Mouse (Mus musculus): ENCODE results near the gene Sema4a. TPM values are rescaled to one million over a fixed set of nuclear protein-coding genes. Genes with fewer than 3 reads are reported as not detected.

Sema4a gene
- polyA plus RNA-seq, 1 experiment from 2014 or later, result 4.3 TPM

GRCm38 (mm10) chr3:88500087-88500486 lies 39.1 kb upstream of the Sema4a start:
- DNase-seq (ENCODE audit: low spot score), result no peak
- Histone ChIP-seq H3K9me3 (no peaks in the 10 kb centered on the region), H3K36me3 (no peaks in the 10 kb centered on the region; the same call in 1 of the 2 replicates), H3K4me3 (no peak overlapping the region), H3K27ac (peak overlapping the region; percentile 49), H3K4me1 (peaks cover 59% of the 10 kb centered on the region), H3K27me3 (ENCODE audit: insufficient read depth, poor library complexity, severe bottlenecking) (peaks cover 13% of the 10 kb centered on the region)
- WGBS, result 71% methylated on average over 7 of the region's 7 CpGs

- DNase-seq (ENCODE audit: low spot score), result no peak
- Histone ChIP-seq H3K27me3 (ENCODE audit: insufficient read depth, poor library complexity, severe bottlenecking) (peaks cover 13% of the 10 kb centered on the region), H3K27ac (no peak overlapping the region), H3K36me3 (no peaks in the 10 kb centered on the region; the same call in 1 of the 2 replicates), H3K9me3 (no peaks in the 10 kb centered on the region), H3K4me3 (no peak overlapping the region), H3K4me1 (peaks cover 63% of the 10 kb centered on the region)
- 77% methylated on average over 4 of the region's 4 CpGs for WGBS
Observed at GRCm38 (mm10) chr3:88499580-88499979, 38.6 kb upstream of the Sema4a start.

- H3K4me3 ChIP-seq, result no peak overlapping the region
- H3K36me3 ChIP-seq, result no peaks in the 10 kb centered on the region; the same call in 1 of the 2 replicates
- H3K4me1 ChIP-seq, result peaks cover 61% of the 10 kb centered on the region
- H3K27me3 ChIP-seq (ENCODE audit: insufficient read depth, poor library complexity, severe bottlenecking), result 0 out of 2 replicates have a peak, but pooled peaks cover under 1% of the 10 kb centered on the region
- WGBS, result 79% methylated on average over 10 of the region's 10 CpGs
- peak overlapping the region; percentile 91 for H3K27ac ChIP-seq
- no peaks in the 10 kb centered on the region for H3K9me3 ChIP-seq
- no peak for DNase-seq (ENCODE audit: low spot score)
Observed at GRCm38 (mm10) chr3:88495741-88496415, 34.9 kb upstream of the Sema4a start.

DNA sequence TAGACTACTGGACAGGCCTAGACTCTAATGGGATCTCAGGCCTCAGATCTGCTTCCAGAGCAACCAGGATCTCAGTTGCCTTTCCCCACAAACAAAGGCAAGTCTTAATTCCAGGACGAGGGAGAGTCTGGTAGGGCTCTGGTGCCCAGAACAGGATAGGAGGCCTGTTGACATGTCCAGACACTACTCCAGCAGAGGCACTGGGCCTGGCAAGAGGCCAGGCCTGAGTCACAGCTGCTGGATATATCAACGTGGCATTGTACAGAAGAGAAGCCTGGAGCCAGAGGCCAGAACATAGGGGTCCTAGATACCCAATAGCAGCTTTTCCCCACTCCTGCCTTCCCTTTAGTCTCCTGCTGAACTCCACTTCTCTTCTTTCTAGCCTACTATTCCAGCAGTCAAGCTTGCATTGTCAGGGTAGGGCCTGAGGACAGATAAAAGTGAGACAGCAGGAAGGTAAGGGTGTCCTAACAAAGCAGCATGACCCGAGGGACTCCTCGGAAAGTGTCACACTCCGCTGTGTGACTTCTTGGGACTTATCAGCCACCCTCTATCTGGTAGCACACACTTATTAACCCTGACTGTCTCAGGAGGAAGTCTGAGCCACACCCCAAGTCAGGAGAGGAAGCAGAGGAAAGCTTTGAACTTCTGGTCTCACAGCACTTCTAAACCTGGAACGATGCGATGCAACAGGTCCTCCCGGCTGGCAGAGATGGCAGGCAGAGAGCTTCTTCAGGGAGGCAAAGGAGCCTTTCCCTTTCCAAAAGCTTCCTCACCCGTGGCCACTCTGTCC lies 34.0 kb upstream of the Sema4a start:
- H3K4me3 ChIP-seq, result no peak overlapping the region
- H3K36me3 ChIP-seq, result no peaks in the 10 kb centered on the region; the same call in 1 of the 2 replicates
- peak; percentile 90 for DNase-seq (ENCODE audit: low spot score)
- H3K27me3 ChIP-seq (ENCODE audit: insufficient read depth, poor library complexity, severe bottlenecking), result no peaks in the 10 kb centered on the region
- WGBS, result 36% methylated on average over 9 of the region's 9 CpGs
- H3K9me3 ChIP-seq, result no peaks in the 10 kb centered on the region
- H3K4me1 ChIP-seq, result peaks cover 61% of the 10 kb centered on the region
- peak overlapping the region; percentile 91 for H3K27ac ChIP-seq

DNA sequence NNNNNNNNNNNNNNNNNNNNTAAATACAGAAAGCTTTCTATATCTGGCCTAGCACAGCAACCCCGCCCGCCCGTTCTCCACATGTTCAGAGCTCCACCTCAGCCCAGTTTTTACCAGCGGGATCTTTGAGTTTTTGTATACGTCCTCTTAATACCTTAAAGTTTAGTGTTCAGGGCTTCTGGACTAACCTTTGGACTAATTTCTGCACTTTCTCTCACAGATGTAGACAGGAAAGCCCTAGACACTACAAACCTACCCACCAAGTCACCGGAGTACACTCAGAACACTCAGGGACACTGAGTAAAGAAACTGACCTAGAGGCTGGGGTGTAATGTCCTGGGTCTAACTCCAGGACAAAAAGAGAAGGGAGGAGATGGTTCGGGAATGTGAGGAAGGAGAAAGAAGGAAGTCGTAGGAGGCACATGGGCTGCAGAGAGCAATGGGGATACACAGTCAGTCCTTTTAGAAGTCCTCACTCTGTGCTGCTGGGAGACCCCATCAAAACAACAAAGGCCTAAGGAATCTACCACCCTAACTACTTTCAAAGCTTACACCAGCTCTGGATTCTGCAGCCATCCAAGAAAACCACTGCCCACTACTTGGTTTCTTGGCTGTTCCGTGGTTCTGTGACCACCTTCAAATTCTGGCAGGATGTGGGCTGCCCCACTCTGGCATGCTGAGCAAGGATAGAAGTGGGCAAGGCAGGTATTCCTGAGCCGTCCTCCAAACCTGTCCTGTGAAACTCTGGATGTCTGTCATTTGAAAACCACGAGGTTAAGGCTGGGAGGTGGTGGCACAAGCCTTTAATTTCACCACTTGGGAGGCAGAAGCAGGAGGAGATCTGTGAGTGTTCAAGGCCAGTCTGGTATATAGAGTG lies 33.0 kb upstream of the Sema4a start:
- H3K4me3 ChIP-seq, result peak overlapping the region; percentile 56

GRCm38 (mm10) chr3:88487396-88487795 lies 26.4 kb upstream of the Sema4a start:
- Histone ChIP-seq H3K4me3 (no peak overlapping the region), H3K9me3 (no peaks in the 10 kb centered on the region), H3K36me3 (peaks cover 34% of the 10 kb centered on the region), H3K27me3 (ENCODE audit: insufficient read depth, poor library complexity, severe bottlenecking) (peaks cover 59% of the 10 kb centered on the region), H3K4me1 (peaks cover 45% of the 10 kb centered on the region), H3K27ac (no peak overlapping the region)
- no peak for DNase-seq (ENCODE audit: low spot score)
- WGBS, result 78% methylated on average over 1 of the region's 1 CpGs

More for the DNA sequence above, 33.0 kb upstream of the Sema4a start:
- Histone ChIP-seq H3K27me3 (ENCODE audit: insufficient read depth, poor library complexity, severe bottlenecking) (no peaks in the 10 kb centered on the region), H3K36me3 (no peaks in the 10 kb centered on the region; the same call in 1 of the 2 replicates), H3K4me1 (peaks cover 69% of the 10 kb centered on the region), H3K27ac (peak overlapping the region; percentile 91), H3K9me3 (no peaks in the 10 kb centered on the region)
- DNase-seq (ENCODE audit: low spot score), result no peak
- WGBS, result 72% methylated on average over 11 of the region's 11 CpGs

GRCm38 (mm10) chr3:88486887-88487286 lies 25.9 kb upstream of the Sema4a start:
- Histone ChIP-seq H3K27me3 (ENCODE audit: insufficient read depth, poor library complexity, severe bottlenecking) (peaks cover 64% of the 10 kb centered on the region), H3K4me3 (no peak overlapping the region)
- WGBS, result 74% methylated on average over 4 of the region's 4 CpGs

GRCm38 (mm10) chr3:88486043-88486442 lies 25.1 kb upstream of the Sema4a start:
- Histone ChIP-seq H3K4me3 (no peak overlapping the region), H3K27me3 (ENCODE audit: insufficient read depth, poor library complexity, severe bottlenecking) (peaks cover 70% of the 10 kb centered on the region), H3K4me1 (peaks cover 41% of the 10 kb centered on the region), H3K36me3 (peaks cover 40% of the 10 kb centered on the region), H3K9me3 (no peaks in the 10 kb centered on the region), H3K27ac (0 out of 2 replicates have a peak overlapping the region, but pooled peaks have one; percentile 14)
- 68% methylated on average over 5 of the region's 5 CpGs for WGBS
- DNase-seq (ENCODE audit: low spot score), result no peak

More at GRCm38 (mm10) chr3:88486887-88487286, 25.9 kb upstream of the Sema4a start:
- H3K9me3 ChIP-seq, result no peaks in the 10 kb centered on the region
- peaks cover 43% of the 10 kb centered on the region for H3K4me1 ChIP-seq
- peaks cover 39% of the 10 kb centered on the region for H3K36me3 ChIP-seq
- no peak for DNase-seq (ENCODE audit: low spot score)
- H3K27ac ChIP-seq, result no peak overlapping the region

DNA sequence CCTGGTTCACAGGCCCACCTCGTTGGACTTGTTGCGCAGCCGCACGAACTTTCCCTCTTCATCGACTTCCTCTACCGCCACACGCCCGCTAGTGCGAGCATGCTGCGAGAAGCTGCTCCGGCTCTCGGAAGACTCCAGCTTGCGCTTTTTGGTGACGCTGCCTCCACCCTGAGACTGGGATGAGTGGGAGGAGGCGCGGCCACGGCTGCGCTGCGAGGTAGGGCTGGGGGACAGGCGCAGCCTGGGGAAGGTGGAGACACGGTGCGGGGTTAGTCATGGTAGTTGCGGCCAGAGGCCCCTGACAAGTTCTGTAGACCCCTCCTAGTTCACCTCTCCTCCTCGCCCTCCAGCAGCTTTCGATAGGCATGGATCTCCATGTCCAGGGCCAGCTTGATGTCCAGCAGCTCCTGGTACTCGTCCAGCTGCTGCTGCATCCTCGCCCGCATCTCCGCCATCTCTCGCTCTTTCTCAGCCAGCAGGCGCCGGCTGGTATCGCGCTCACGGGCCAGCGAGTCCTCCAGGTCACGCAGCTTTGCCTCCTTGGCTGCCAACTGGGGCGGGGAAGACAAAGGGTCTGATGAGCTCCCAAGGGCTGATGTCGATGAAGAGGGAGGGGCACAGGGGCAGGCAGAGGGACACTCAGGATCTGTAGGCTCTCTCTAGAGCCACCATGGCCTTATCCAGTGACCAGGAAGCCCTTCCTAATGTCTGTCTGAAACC lies 23.8 kb upstream of the Sema4a start:
- H3K4me1 ChIP-seq, result peaks cover 28% of the 10 kb centered on the region
- H3K4me3 ChIP-seq, result peak overlapping the region; percentile 51
- H3K36me3 ChIP-seq, result peaks cover 40% of the 10 kb centered on the region
- DNase-seq (ENCODE audit: low spot score), result no peak
- WGBS, result 15% methylated on average over 39 of the region's 39 CpGs
- no peaks in the 10 kb centered on the region for H3K9me3 ChIP-seq
- H3K27me3 ChIP-seq (ENCODE audit: insufficient read depth, poor library complexity, severe bottlenecking), result peaks cover 75% of the 10 kb centered on the region
- peak overlapping the region; percentile 63 for H3K27ac ChIP-seq

DNA sequence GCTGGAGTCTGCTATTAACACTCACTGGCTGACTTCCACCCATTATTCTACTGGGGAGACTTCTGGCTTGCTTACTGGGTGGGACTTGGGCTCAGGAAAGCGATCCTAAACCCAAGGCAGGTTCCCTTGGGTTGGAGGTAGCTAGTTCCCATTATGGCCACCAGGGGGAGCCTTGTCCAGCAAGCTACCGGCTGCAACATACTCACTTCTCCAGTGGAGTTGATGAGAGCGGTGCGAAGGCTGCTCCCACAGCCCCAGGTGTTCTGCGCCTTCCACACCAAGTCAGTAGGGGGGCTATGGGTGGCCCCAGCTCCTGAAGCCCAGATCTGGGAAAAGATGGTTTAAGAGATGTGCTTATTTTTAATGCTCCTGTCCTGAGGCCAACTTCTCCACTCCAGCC lies 22.6 kb upstream of the Sema4a start:
- Histone ChIP-seq H3K36me3 (peaks cover 40% of the 10 kb centered on the region), H3K4me3 (no peak overlapping the region), H3K9me3 (no peaks in the 10 kb centered on the region), H3K27me3 (ENCODE audit: insufficient read depth, poor library complexity, severe bottlenecking) (peaks cover 75% of the 10 kb centered on the region), H3K4me1 (peaks cover 18% of the 10 kb centered on the region), H3K27ac (peak overlapping the region; percentile 16; the same call in 1 of the 2 replicates)
- 5% methylated on average over 5 of the region's 5 CpGs for WGBS
- no peak for DNase-seq (ENCODE audit: low spot score)

- no peak overlapping the region for H3K4me3 ChIP-seq
- H3K27me3 ChIP-seq (ENCODE audit: insufficient read depth, poor library complexity, severe bottlenecking), result peaks cover 74% of the 10 kb centered on the region
- H3K27ac ChIP-seq, result 0 out of 2 replicates have a peak overlapping the region, but pooled peaks have one; percentile 16
- H3K4me1 ChIP-seq, result peaks cover 14% of the 10 kb centered on the region
- H3K36me3 ChIP-seq, result peaks cover 39% of the 10 kb centered on the region
- DNase-seq (ENCODE audit: low spot score), result no peak
- WGBS, result 53% methylated on average over 8 of the region's 8 CpGs
- H3K9me3 ChIP-seq, result no peaks in the 10 kb centered on the region
Observed at GRCm38 (mm10) chr3:88483141-88483540, 22.2 kb upstream of the Sema4a start.

DNA sequence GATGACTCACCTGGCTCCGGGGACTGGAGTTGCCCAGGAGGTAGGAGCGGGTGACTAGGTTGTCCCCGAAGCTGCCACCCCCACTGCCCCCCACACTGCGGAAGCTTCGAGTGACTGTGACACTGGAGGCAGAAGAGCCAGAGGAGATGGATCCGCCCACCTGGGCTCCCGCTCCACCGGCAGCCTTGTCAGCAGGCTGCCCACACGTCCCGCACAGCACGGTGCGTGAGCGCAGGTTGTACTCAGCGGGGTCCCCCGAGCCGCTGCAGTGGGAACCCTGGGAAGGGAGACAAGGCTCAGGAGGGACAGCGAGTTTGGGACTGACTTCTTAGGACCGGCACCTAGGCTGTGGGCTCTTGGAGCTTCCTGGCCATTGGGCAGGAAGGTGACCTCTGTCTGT lies 21.4 kb upstream of the Sema4a start:
- H3K4me3 ChIP-seq, result no peak overlapping the region
- no peaks in the 10 kb centered on the region for H3K9me3 ChIP-seq
- H3K27me3 ChIP-seq (ENCODE audit: insufficient read depth, poor library complexity, severe bottlenecking), result peaks cover 66% of the 10 kb centered on the region
- H3K36me3 ChIP-seq, result peaks cover 32% of the 10 kb centered on the region
- peaks cover 17% of the 10 kb centered on the region for H3K4me1 ChIP-seq
- 35% methylated on average over 18 of the region's 18 CpGs for WGBS
- no peak overlapping the region for H3K27ac ChIP-seq
- DNase-seq (ENCODE audit: low spot score), result no peak

Measured in heart, embryonic 10.5 days (tissue).